Mouse (Mus musculus) stomach, postnatal 0 days (tissue): ENCODE measurements around the gene Chmp2a. TPM values are rescaled to one million over a fixed set of nuclear protein-coding genes. Genes with fewer than 3 reads are reported as not detected.
A peak's percentile ranks its signal among the peaks of the same experiment; 100 is the strongest.

Source experiments
- ATAC-seq: fragments of 200-750 bp; cut with Nextera tagmentation; 2 replicates; pipeline ENCODE4 v1.8.0; 2017; ENCODE audit not compliant: low FRiP score, low TSS enrichment
- DNase-seq: peaks from one replicate; pipeline ENCODE4 v3.0.0-alpha.2; 2016; ENCODE audit warnings: low spot score
- H3K27ac ChIP-seq: fragments of 300-500 bp; sonication (generic); replicated peaks from 2 replicates; pipeline ENCODE4 v1.5.1; 2014; ENCODE audit warnings: mild to moderate bottlenecking, control low read depth
- H3K27me3 ChIP-seq: fragments of 300-500 bp; sonication (generic); 2 replicates; pipeline ENCODE4 v1.6.1; 2014; ENCODE audit warnings: low read length; ENCODE audit not compliant: control insufficient read depth, insufficient read depth
- H3K36me3 ChIP-seq: fragments of 300-500 bp; sonication (generic); 2 replicates; pipeline ENCODE4 v1.6.1; 2014; ENCODE audit warnings: low read length, mixed read lengths; ENCODE audit not compliant: control insufficient read depth, insufficient read depth
- H3K4me1 ChIP-seq: fragments of 300-500 bp; sonication (generic); replicated peaks from 2 replicates; pipeline ENCODE4 v1.6.1; 2014; ENCODE audit warnings: antibody characterized with exemption; ENCODE audit not compliant: control insufficient read depth, insufficient read depth
- H3K4me2 ChIP-seq: fragments of 300-500 bp; sonication (generic); replicated peaks from 2 replicates; pipeline ENCODE4 v1.6.1; 2014; ENCODE audit warnings: low read depth, mild to moderate bottlenecking, control low read depth, moderate library complexity
- H3K4me3 ChIP-seq: fragments of 300-500 bp; sonication (generic); 2 replicates; pipeline ENCODE4 v1.5.1; 2014; ENCODE audit warnings: low read depth, low read length, control low read depth
- H3K9ac ChIP-seq: fragments of 300-500 bp; sonication (generic); 2 replicates; pipeline ENCODE4 v1.6.1; 2014; ENCODE audit warnings: mild to moderate bottlenecking, low read length, control low read depth, mixed read lengths
- H3K9me3 ChIP-seq: fragments of 300-500 bp; sonication (generic); 2 replicates; pipeline ENCODE4 v1.6.1; 2016; ENCODE audit warnings: low read length; ENCODE audit not compliant: control insufficient read depth
- CTCF ChIP-seq: IDR thresholded peaks from 2 replicates; pipeline ENCODE4 v1.5.1; 2016; ENCODE audit warnings: antibody characterized with exemption, low read depth, mild to moderate bottlenecking, moderate library complexity
- EP300 ChIP-seq: optimal IDR thresholded peaks from 2 replicates; pipeline ENCODE3; 2016; ENCODE audit warnings: antibody characterized with exemption
- WGBS: fragments of 180-500 bp; shearing (Covaris S2); extraction: QIAGEN DNeasy Blood & Tissue Kit; methylation state at CpG from one replicate; pipeline ENCODE4 v1.1.7; 2014; 5-methylcytosine and 5-hydroxymethylcytosine counted together
- polyA plus RNA-seq: library from polyadenylated mRNA; unstranded; fragments of >200 nt; fragmentation: Nextera tagmentation; extraction: Ambion mirVana; gene quantifications from 2 replicates; pipeline ENCODE4 v1.2.1, GENCODE M21; 2015

Gene Chmp2a
- polyA plus RNA-seq, 1 experiment from 2014 or later = 271 TPM

GRCm38 (mm10) chr7:13013671-13014070 lies 20.9 kb downstream of the Chmp2a start:
- Histone ChIP-seq H3K4me3 (no peak overlapping the region), H3K36me3 (no peaks in the 10 kb centered on the region), H3K27ac (no peak overlapping the region), H3K27me3 (no peaks in the 10 kb centered on the region), H3K4me2 (no peak overlapping the region), H3K9me3 (no peaks in the 10 kb centered on the region), H3K4me1 (no peaks in the 10 kb centered on the region), H3K9ac (no peak overlapping the region)
- no peak for ATAC-seq
- TF ChIP-seq EP300 (no peak), CTCF (no peak)
- WGBS = 61% methylated on average over 4 of the region's 4 CpGs
- no peak for DNase-seq

- peak within 1 kb of the TSS; percentile 87 for H3K4me2 ChIP-seq
- no peaks in the 10 kb centered on the region for H3K4me1 ChIP-seq
- WGBS = 8% methylated on average over 26 of the region's 26 CpGs
- peak within 1 kb of the TSS; percentile 83 for H3K9ac ChIP-seq
- peak within 1 kb of the TSS; percentile 93 for H3K27ac ChIP-seq
- TF ChIP-seq EP300 (peak; percentile 3), CTCF (no peak)
- no peak for ATAC-seq
- H3K36me3 ChIP-seq = peaks cover 8% of the 10 kb centered on the region
- H3K4me3 ChIP-seq = peak within 1 kb of the TSS; percentile 75
- no peak for DNase-seq
- H3K27me3 ChIP-seq = no peaks in the 10 kb centered on the region
- no peaks in the 10 kb centered on the region for H3K9me3 ChIP-seq
Measured at GRCm38 (mm10) chr7:13010005-13010908, 24.4 kb downstream of the Chmp2a start, which contains the start of gene Zbtb45. Gene Zbtb45, minus strand, starts transcription at chr7:13010034.

- H3K9ac ChIP-seq = peak overlapping the region; percentile 83
- WGBS = under 1% methylated on average over 42 of the region's 42 CpGs
- H3K27me3 ChIP-seq = no peaks in the 10 kb centered on the region
- H3K4me1 ChIP-seq = no peaks in the 10 kb centered on the region
- peak overlapping the region; percentile 75 for H3K4me3 ChIP-seq
- peak; percentile 92 for ATAC-seq
- TF ChIP-seq CTCF (peak; percentile 91), EP300 (no peak)
- H3K27ac ChIP-seq = peak overlapping the region; percentile 93
- peak; percentile 93 for DNase-seq
- H3K4me2 ChIP-seq = peak overlapping the region; percentile 87
- H3K36me3 ChIP-seq = peaks cover 8% of the 10 kb centered on the region
- no peaks in the 10 kb centered on the region for H3K9me3 ChIP-seq
Measured at GRCm38 (mm10) chr7:13009143-13010004, 25.2 kb downstream of the Chmp2a start.

GRCm38 (mm10) chr7:13007341-13008092 lies 27.1 kb downstream of the Chmp2a start:
- no peaks in the 10 kb centered on the region for H3K27me3 ChIP-seq
- no peaks in the 10 kb centered on the region for H3K4me1 ChIP-seq
- ATAC-seq (no peak), DNase-seq (no peak)
- H3K27ac ChIP-seq = no peak overlapping the region
- no peaks in the 10 kb centered on the region for H3K9me3 ChIP-seq
- H3K4me2 ChIP-seq = no peak overlapping the region
- WGBS = 63% methylated on average over 57 of the region's 57 CpGs
- H3K9ac ChIP-seq = no peak overlapping the region
- no peak overlapping the region for H3K4me3 ChIP-seq
- peaks cover 8% of the 10 kb centered on the region for H3K36me3 ChIP-seq
- TF ChIP-seq EP300 (no peak), CTCF (no peak)

- Histone ChIP-seq H3K36me3 (peaks cover 8% of the 10 kb centered on the region), H3K9ac (no peak overlapping the region), H3K4me2 (no peak overlapping the region), H3K27me3 (no peaks in the 10 kb centered on the region), H3K9me3 (no peaks in the 10 kb centered on the region), H3K4me3 (no peak overlapping the region), H3K4me1 (no peaks in the 10 kb centered on the region), H3K27ac (no peak overlapping the region)
- ATAC-seq (no peak), DNase-seq (no peak)
- TF ChIP-seq EP300 (no peak), CTCF (no peak)
- 90% methylated on average over 10 of the region's 10 CpGs for WGBS
Measured at GRCm38 (mm10) chr7:13006531-13006930, 28.1 kb downstream of the Chmp2a start.
